8 mouse cellular contexts compared by ENCODE assay signal in genomic region chr6:136465959-136466381, GRCm38 (mm10). TPM values are rescaled to one million over a fixed set of nuclear protein-coding genes. Genes with fewer than 3 reads are reported as not detected.
DNase-seq lines count a peak whose midpoint lies in the region; ATAC-seq and TF ChIP-seq lines count a peak whose summit lies in the region.

No protein-coding gene starts in this region.

- TF ChIP-seq POLR2A in small intestine, adult 2 months (IDR thresholded peaks at IDR 0.05; ENCODE audit: low read depth, low read length): 0 out of 2 replicates have a peak, but pooled peaks have one; percentile 27

- TF ChIP-seq CTCF in small intestine, adult 2 months (IDR thresholded peaks at IDR 0.05; ENCODE audit: extremely low read depth, insufficient read length, insufficient replicate concordance, low read depth, low read length): peak; percentile 92; the same call in 1 of the 2 replicates

- no peaks in the 10 kb centered on the region for H3K36me3 ChIP-seq in hindbrain, embryonic 14.5 days (replicated peaks; ENCODE audit: control insufficient read depth, insufficient read depth)
- H3K36me3 ChIP-seq in megakaryocyte, embryonic 14.5 days (replicated peaks; ENCODE audit: low read length): peaks cover 10% of the 10 kb centered on the region
- H3K36me3 ChIP-seq in small intestine, adult 2 months (ENCODE audit: control insufficient read depth, insufficient read depth, low read length): no peaks in the 10 kb centered on the region

- no peaks in the 10 kb centered on the region for H3K9me3 ChIP-seq in hindbrain, embryonic 14.5 days (ENCODE audit: control insufficient read depth, low read length)
- no peaks in the 10 kb centered on the region for H3K9me3 ChIP-seq in megakaryocyte, embryonic 14.5 days

- H3K4me2 ChIP-seq in hindbrain, embryonic 14.5 days (replicated peaks): no peak overlapping the region

- WGBS in hindbrain, embryonic 14.5 days: 27% methylated on average over 8 of the region's 8 CpGs
- 10% methylated on average over 8 of the region's 8 CpGs for WGBS in small intestine, adult 2 months

- intact Hi-C loops in left cerebral cortex, postnatal 10 days (cut with DNase I): loop anchor here (1.0 to 2.0 kb wide), 2 partner anchors 52 to 87 kb away; no protein-coding TSS in a partner anchor

- H3K9ac ChIP-seq in hindbrain, embryonic 14.5 days: no peak overlapping the region

- no peaks in the 10 kb centered on the region for H3K27me3 ChIP-seq in hindbrain, embryonic 14.5 days (ENCODE audit: control insufficient read depth, insufficient read depth, low read length)
- no peaks in the 10 kb centered on the region for H3K27me3 ChIP-seq in megakaryocyte, embryonic 14.5 days (replicated peaks)
- no peaks in the 10 kb centered on the region for H3K27me3 ChIP-seq in small intestine, adult 2 months (ENCODE audit: control insufficient read depth, insufficient read depth, low read length)

- peak overlapping the region; percentile 97; the same call in 1 of the 2 replicates for H3K27ac ChIP-seq in hindbrain, embryonic 14.5 days
- peak overlapping the region; percentile 34 for H3K27ac ChIP-seq in small intestine, adult 2 months (ENCODE audit: insufficient read depth, low read depth, low read length)

- DNase-seq in adrenal gland, adult (ENCODE audit: inconsistent age in 2 of 2, low spot score in 1 of 2): peak; percentile 71 to 90
- no peak for DNase-seq in adrenal gland, postnatal 4 days (ENCODE audit: low spot score in 2 of 2)
- DNase-seq in cerebellum, postnatal 25 days: peak; percentile 74 to 83
- DNase-seq in frontal cortex, postnatal 36 days (ENCODE audit: low spot score in 2 of 2): peak; percentile 58 to 65
- peak; percentile 70 for DNase-seq in hindbrain, embryonic 14.5 days (ENCODE audit: low spot score)
- DNase-seq in left cerebral cortex, postnatal 10 days (ENCODE audit: extremely low spot score in 1 of 2, low spot score in 2 of 2): peak; percentile 52 to 79

- H3K4me3 ChIP-seq in hindbrain, embryonic 14.5 days (replicated peaks; ENCODE audit: low read length): no peak overlapping the region
- peak overlapping the region; percentile 70 for H3K4me3 ChIP-seq in megakaryocyte, embryonic 14.5 days (replicated peaks)
- H3K4me3 ChIP-seq in small intestine, adult 2 months (ENCODE audit: low read depth, low read length): peak overlapping the region; percentile 22

- ATAC-seq in hindbrain, embryonic 14.5 days (ENCODE audit: low FRiP score): no peak

- H3K4me1 ChIP-seq in hindbrain, embryonic 14.5 days (replicated peaks; ENCODE audit: control insufficient read depth, insufficient read depth, low read length): peaks cover 21% of the 10 kb centered on the region
- H3K4me1 ChIP-seq in megakaryocyte, embryonic 14.5 days: peaks cover 82% of the 10 kb centered on the region
- peaks cover 26% of the 10 kb centered on the region for H3K4me1 ChIP-seq in small intestine, adult 2 months (ENCODE audit: control insufficient read depth, insufficient read depth, insufficient read length, low read length)

RNA-seq across cellular contexts. Expression of gene Atf7ip, which starts 40.0 kb away (rescaled TPM):
- 100 to 1,000 TPM; 119 to 123 TPM for total RNA-seq in adrenal gland, postnatal 4 days (2021)
- 42.8 and 49.7 TPM in 2 replicates for polyA plus RNA-seq in hindbrain, embryonic 14.5 days (2014; fragmentation: Nextera tagmentation; extraction: Ambion mirVana)
- total RNA-seq in left cerebral cortex, postnatal 10 days (2021): 100 to 1,000 TPM; 119 to 135 TPM
- polyA plus RNA-seq in megakaryocyte, embryonic 14.5 days (2012; ENCODE audit: insufficient read depth, low replicate concordance): 4.6 and 12.1 TPM in 2 replicates
- 9.4 and 19.0 TPM in 2 replicates for polyA plus RNA-seq in small intestine, adult 2 months (2012; rRNA removed)

RNA-seq across cellular contexts. Expression of gene E330021D16Rik, which starts 50.6 kb away (rescaled TPM):
- under 1 TPM in 1 of 2 experiments, not detected in 1; 0.73 TPM for total RNA-seq in adrenal gland, postnatal 4 days (2021)
- polyA plus RNA-seq in hindbrain, embryonic 14.5 days (2014; fragmentation: Nextera tagmentation; extraction: Ambion mirVana): not detected in 2 replicates
- not detected for total RNA-seq in left cerebral cortex, postnatal 10 days (2021)
- not detected in 2 replicates for polyA plus RNA-seq in megakaryocyte, embryonic 14.5 days (2012; ENCODE audit: insufficient read depth, low replicate concordance)
- polyA plus RNA-seq in small intestine, adult 2 months (2012; rRNA removed): not detected in 2 replicates

Comparison
In these comparisons a context has a peak if more than half of its experiments do, and no peak if none do; other contexts are left out.
1. DNase-seq: peak in adrenal gland, adult (2 of 2), cerebellum, postnatal 25 days (2 of 2), frontal cortex, postnatal 36 days (2 of 2), hindbrain, embryonic 14.5 days (single experiment) and left cerebral cortex, postnatal 10 days (2 of 2); none in adrenal gland, postnatal 4 days (0 of 2).